Mouse (Mus musculus): ENCODE results near the gene Msto1.
"Not testable (repeated sequence)": the region's sequence is repeated elsewhere in the genome, so short reads cannot be mapped to it uniquely, and the experiment has no call there.

The Msto1 gene

DNA sequence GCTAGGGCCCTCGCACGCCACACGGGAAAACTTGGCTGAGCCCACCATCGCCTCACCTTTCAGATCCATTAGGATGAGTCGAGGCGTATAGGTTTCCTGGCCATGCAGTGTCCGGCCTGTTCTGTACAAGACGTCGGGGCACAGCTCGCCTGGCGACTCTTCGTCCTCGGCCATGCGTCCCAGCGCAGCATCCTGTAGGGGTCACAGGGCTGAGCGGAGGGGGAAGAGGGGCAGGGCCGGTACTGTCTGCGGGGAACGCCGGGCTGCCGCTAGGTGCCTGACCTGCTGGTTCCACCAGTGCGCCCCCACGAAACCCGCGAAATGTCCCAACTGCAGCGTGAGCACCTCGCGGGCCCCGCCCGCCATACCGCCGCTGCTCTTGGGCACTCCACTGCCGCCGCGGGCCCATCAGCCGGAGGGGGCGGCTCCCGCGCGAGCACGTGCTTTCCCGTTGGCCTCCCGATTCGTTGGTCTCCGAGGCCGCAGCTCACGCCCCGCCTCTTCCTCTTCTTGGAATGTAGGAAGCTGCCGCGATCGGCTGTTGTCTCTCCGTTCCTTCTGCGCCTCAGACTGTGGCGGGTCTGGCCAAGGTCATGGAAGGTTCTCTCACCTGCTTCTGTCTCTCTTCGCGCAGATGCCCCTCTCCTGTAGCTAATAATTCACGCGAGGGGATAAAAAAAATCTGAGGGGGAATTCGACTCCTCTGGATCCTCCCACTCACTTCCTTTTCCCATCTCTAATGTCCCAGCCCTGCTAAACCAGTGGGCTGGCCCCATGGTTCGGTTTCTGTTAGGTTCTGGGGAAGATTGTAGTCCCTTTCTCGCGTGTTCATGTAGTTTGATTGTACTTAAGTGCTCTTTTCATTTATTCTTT lies at the start of gene Msto1:
Gene Msto1, minus strand, starts transcription at position 489 of the 873 bp plus-strand sequence.
- DNase-seq (ENCODE audit: low spot score in 2 of 2): peak; percentile 92 to 96

DNA sequence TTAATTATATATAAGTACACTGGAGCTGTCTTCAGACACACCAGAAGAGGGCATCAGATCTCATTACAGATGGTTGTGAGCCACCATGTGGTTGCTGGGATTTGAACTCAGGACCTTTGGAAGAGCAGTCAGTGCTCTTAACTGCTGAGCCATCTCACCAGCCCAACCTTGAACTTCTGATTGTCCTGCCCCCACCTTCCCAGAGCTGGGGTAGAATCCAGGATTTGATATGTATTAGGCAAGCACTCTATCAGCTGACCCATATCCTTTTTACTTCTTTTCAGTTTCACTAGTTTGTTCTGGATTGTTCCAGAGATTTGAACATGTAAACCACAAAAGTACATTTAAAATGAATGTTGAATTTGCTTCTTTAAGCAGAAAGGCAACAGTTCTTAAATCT lies 49.4 kb upstream of the Msto1 start:
- DNase-seq (ENCODE audit: low spot score in 2 of 2): not testable (repeated sequence)

DNA sequence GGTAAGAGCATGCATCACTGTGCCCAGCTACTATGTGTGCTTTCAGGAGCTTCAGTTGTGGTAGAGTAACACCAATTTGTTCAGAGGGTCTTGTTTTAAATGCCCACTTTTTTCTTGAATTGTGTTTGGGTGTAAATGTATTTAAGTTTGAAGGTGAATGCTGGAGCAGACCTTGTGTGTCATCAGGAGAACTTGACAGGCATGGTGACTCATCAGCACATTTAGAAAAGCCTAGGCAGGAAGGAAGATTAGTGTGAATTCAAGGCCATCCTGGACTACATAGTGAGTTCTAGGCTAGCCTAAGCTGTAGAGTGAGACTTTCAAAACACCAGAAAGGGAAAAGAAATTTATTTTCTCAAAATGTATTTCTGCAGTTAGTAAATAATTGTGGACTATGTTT lies 39.9 kb upstream of the Msto1 start:
- DNase-seq (ENCODE audit: low spot score in 2 of 2): no peak

DNA sequence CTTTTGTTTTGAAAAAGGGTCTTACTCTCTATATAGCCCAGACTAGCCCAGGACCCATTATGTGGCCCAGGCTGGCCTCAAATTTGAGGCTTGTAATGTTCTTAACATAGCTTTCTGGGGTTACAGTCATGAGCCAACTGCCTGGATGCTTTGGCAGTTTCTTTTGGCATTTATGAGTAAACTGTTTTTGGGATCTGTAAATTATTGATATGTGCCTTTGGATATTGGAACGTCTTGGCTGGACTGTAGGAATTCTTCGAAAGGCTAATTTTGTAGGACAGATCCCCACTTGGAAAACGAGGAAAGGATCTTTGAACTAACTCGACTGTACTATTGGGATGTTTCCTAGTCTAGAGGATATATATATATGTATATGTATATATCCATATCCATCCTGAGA lies 39.4 kb upstream of the Msto1 start:
- no peak for DNase-seq (ENCODE audit: low spot score in 2 of 2)

DNA sequence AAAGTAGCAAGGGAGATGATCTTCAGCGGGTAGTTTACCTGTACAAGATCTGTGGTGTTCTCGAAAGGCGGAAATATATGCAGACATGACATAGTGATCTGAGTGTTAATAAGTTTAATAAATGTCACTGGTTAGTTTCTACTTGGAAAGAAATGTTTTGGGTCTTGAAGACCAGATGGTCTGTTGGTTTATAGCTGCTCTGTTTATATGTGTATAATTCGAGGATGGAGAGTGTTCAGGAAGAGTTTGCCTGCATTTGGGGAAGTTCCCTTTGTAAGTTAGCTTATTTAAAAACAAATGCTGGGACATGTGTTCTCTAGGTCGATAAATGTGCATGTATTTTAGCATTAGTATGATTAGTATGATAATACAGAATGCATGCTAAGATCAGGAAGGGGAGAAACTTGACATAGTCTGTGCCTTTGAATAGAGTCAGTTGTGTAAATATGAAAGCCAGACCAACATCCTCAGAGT lies 37.6 kb upstream of the Msto1 start:
- DNase-seq (ENCODE audit: low spot score in 2 of 2): no peak

DNA sequence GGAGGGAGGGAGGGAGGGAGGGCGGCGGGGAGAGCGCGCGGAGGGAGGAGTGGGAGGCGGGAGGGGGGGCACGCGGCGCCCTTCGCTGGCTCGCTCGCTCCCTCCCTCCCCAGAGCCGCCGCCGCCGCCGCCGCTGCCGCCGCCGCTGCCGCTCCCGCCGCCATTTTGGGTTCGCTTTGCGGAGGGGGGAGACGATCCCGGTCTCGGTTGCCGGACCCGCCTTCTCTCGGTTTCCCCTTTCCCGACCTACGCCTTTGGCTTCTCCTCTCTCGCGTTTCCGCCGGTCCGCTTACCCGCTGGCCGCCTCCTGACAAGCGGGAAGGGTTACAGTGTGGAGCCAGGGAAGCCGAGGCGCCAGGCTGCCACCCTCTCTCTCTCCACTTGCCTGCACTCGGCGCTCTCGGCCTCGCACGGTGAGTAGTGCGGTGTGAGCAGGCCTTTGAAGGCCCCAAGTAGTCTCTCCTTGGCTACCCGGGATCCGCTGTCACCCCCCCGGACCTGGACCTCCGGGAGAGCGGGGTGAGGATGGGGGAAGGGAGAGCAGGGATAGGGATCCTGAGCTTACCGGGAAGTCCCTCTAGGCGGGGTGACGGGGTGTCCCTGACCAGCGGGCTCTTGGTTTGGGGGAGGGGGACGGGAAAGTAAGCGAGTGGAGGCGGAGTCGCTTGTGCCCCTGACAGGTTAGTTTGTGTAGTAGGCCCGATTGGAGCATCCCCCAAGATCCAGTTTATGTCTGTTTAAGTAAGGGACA lies 37.0 kb upstream of the Msto1 start, which contains the start of the genes Ash1l and Dap3:
Gene Ash1l, plus strand, starts transcription at position 47 of the 751 bp plus-strand sequence.
Gene Dap3, minus strand, starts transcription at position 606 of the 751 bp plus-strand sequence.
- peak; percentile 77 to 90 for DNase-seq (ENCODE audit: low spot score in 2 of 2)

DNA sequence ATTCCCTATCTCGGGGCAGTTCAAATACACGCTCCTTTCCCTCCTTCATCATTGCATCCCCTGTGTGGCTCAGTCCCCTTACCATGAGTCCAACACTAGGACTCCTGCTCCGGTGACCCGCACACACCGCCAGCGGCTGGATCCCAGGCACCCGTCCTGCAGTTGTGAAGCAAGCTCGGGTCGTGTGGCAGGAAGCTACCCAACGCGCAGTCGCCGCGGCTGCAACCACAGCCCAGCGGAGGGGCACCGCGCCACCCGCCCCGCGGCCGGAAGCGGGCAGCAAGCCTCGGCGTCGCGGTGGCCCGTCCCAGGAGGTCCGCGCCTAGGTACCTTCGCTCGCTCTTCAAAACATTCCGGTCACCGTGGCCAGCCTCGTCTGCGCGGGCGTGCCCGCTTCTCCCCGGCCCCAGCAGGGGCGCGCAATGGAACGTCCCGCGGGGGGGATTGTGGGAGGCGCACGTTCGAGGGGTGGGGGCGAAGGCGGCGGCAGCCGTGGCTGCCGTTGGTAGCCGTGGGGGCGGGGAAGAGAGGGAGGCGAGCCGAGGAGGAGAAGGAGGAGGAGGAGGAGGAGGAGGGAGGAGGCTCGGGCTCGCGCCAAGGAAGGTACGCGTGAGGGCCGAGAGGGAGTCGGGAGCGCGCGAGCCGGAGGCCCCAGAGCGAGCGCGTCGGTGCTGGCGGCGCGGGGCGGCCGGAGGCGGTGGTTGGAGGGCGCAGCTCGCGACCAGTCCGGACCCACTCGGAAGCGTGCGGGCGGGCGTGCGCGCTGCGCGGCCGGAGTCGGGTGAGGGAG lies 36.2 kb upstream of the Msto1 start:
- peak; percentile 89 to 93 for DNase-seq (ENCODE audit: low spot score in 2 of 2)

DNA sequence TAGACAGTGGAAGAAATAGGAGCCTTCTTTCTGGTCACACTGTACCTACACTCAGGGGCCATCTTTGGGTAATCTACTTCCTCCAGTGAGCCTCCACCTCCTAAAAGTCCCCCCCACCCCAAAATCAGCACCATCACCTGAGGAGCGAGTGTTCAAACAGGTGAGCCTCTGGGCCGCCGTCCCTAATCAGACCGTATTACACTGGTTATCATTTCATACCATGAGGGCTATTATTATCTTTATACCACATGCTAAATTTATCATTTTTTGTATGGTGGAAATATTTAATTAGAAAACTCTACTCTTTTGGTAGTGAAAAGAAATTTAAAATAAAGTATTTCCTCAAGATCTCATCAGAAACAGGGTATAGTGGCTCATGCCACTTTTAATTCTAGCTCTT lies 30.3 kb upstream of the Msto1 start:
- DNase-seq (ENCODE audit: low spot score in 2 of 2): no peak

DNA sequence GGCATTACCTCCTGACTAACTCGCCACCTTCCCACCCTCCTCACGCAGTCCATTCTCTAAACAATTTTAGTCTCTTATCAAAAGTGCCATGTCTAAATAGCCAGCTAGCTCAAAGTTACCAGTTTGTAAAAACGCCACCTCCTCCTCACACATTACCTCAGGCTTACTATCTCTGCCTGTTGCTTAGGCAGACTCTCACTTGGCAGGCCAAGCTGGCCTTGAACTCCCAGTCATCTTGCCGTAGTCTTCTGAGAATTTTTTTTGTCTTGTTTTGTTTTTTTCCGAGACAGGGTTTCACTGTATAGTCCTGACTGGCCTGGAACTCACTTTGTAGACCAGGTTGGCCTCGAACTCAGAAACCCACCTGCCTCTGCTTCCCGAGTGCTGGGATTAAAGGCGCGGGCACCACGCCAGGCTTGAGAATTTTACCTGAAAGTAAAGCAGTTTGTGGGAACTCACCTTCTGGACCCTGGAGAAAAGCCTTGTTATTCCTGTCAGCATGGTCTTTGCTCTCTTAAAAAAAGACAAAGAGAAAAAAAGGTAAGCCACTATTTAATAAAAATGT lies 28.6 kb upstream of the Msto1 start:
- no peak for DNase-seq (ENCODE audit: low spot score in 2 of 2)

DNA sequence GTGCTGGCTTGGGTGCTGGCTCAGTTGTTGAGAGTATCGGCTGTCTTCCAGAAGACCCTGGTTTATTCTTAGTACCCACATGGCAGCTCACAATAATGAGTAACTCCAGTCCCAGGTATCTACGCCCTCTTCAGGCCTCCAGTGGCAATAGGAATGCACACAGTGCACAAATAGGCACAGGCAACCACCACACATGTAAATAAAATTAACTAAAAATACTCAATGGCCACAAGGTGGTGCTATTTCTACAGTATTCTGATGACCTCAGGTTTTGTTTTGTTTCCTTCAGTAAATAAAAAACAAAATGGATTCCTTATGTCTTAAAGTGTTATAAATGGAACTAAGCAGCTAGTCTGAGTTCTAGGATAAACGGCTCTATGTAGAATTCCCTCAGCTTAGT lies 25.9 kb upstream of the Msto1 start:
- DNase-seq (ENCODE audit: low spot score in 2 of 2): no peak

DNA sequence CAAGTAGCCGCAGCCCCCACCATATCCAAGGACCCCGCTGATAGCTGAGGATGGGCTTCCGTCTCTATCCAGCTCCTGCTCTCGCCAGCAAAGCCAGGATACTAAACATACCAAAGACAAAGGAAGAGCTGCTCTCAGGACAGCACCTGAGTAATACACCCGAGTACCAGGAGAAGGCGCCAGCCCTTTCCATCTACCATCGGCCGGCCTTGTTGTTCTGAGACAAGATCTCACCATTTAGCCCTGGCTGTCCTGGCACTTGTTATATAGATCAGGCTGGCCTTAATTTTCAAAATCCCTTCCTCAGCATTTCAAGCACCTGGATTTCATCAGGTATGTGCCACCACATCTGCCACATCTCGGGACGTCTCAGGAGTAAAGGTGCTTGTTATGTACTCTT lies 25.3 kb upstream of the Msto1 start:
- no peak for DNase-seq (ENCODE audit: low spot score in 2 of 2)

DNA sequence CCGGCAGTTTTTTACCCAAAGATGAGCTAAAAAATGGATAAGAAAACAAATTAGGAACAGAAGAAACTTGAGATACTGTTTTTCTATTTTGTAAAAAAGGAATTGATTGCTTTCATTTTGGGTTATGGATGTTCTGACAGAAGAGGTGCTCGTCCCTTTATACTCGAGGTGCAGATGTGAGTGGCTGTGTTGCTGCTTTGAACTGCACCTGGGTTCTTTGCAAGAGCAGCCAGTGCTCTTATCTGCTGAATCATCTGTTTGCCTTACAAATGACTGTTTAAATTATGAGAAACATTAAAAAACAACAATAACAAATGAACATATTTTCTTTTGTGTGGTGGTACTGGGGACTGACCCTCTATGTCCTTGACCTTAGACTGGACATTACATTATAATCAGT lies 15.7 kb upstream of the Msto1 start:
- no peak for DNase-seq (ENCODE audit: low spot score in 2 of 2)

DNA sequence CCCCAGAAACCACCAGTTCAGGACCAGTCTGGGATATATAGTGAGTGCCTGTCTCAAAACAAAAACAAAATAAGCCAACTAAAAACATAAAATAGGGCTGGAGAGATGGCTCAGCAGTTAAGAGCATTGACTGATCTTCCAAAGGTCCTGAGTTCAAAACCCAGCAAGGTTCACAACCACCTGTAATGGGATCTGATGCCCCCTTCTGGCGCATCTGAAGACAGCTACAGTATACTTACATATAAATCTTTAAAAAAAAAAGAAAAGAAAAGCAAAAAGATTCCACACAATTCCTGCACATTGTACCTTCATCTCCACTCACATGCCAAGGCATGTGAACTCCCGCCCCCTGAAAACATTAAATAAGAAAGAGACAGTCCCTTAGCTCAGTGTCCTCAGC lies 11.9 kb upstream of the Msto1 start:
- DNase-seq (ENCODE audit: low spot score in 2 of 2): no peak

DNA sequence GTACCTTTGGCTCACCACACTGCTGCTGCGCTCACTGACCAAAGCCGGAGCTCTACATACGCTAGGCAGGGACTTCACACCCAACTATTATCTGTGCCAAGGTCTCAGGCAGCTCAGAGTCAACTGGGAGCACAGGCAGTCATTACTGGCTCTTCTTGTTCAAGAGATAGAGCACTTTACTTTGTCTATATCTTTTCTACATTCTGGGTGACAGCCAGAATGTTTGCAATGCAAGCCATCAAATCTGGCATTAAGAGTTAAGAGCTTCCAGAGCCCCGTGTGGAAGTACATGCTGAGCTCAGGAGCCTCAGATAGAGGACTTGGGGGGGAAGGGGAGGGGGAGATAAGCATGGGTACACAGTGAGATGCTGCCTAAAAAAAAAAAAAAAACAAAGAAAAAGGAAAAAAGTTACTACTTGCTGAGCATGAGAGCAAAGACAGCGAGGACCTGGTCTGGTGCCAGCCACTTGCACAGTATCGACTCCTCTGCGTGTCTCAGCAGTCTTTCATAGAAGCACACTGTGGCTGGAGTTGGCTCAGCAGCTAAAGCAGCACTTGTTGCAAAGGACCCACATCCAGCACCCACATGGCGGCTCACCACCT lies 10.3 kb upstream of the Msto1 start:
- no peak for DNase-seq (ENCODE audit: low spot score in 2 of 2)

DNA sequence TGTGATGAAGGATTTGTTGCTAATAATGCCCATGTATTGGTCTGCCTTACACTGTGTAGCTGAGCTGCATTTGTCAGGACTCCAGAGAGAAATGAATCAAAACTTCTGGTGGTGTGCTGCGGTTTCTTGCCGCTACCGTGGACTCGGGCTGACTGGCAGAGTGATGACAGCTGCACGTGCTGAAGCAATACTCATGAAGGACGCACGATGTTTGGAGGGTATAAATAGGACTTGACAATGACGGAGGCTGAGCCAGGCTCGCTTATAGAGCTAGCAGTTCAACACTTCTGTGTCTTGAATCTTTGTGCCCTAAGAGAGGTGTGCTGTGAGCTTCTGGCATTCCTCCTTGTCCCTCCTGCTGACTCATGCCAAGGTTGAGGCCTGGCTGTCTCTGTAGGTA lies 7.6 kb upstream of the Msto1 start:
- DNase-seq (ENCODE audit: low spot score in 2 of 2): no peak

DNA sequence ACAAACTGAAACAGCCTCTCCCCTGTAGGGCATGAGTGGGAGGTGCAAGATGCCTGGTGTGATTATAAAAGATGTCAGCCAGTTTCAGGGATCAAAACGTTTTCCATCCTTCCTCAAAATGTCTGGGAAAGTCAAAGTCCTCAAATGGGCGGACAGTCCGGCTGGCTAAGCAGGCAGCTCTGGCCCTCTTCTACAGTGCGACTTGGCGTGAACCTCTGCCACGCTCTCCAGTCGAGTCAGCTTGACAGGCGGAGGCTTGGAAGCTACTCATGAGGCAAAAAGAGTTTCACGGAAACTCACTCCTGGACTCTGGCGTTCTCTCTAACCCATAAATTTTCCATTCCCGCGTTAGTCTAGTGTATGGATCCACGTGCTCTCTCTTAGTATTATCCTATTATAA lies 5.2 kb upstream of the Msto1 start:
- DNase-seq (ENCODE audit: low spot score in 2 of 2): no peak

DNA sequence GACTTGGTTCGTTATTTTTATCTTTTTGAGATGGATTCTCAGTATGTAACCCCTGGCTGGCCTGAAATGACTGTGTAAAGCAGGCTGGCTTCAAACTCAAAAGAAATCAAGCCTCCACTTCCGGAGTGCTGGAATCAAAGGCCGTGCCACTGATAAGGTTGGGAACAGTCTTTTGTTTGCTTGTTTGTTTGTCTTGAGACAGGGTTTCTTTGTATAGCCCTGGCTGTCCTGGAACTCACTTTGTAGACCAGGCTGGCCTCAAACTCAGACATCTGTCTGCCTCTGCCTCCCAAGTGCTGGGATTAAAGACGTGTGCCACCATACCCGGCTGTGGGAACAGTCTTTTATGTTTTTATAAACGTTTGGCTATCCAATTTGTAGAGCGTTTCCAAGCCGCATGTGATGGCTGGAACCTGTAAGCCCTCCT lies 598 bp upstream of the Msto1 start:
- DNase-seq (ENCODE audit: low spot score in 2 of 2): no peak

DNA sequence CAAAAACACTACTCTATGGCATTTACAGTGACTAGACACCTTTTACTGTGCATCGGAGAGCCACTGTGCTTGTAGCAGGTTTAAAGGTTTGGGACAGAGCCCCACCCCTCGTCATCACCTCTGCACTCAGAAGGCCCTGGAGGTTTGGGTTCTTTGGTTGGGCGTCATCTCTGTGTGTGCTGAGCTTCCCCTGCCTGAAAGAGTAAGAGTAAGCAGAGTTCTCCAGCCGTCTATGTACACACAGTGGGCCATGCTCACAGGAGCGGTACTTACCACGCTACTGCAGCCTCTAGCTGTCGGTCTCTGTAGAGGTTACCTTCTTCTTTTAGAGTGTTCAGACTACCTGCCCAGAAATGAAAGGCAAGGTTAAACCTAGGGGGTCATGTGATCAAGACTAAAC lies 1.2 kb downstream of the Msto1 start:
- DNase-seq (ENCODE audit: low spot score in 2 of 2): no peak

DNA sequence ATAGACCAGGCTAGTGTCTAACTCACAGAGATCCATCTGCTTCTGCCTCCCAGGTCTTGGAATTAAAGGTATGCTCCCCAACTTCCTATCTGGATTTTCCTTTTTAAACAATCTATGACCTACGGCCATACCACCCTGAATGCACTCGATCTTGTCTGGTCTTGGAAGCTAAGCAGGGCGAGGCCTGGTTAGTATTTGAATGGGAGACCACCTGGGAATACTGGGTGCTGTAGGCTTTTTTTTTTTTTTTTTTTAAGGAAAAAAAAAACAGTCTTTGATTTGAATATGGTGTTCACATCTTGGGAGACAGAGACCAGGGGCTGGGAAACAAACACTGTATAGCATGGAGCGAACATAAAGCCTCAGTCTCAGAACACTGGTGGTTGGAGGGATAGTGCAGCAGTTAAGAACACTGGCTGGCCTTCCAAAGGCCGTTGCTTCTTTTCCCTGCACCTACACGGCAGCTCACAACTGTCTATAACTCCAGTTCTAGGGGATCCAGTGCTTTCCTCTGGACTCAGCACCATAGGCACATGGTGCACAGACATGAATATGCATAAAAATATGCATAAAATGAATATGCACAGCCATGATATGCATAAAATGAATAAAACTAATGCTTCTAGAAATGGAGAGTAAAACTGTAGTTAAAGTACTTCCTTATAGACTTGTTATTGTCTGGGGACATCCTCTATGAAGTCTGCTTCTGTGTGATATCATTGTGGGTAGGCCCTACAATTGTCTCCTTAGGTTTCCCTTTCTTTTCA lies 7.2 kb downstream of the Msto1 start:
- no peak for DNase-seq (ENCODE audit: low spot score in 2 of 2)

DNA sequence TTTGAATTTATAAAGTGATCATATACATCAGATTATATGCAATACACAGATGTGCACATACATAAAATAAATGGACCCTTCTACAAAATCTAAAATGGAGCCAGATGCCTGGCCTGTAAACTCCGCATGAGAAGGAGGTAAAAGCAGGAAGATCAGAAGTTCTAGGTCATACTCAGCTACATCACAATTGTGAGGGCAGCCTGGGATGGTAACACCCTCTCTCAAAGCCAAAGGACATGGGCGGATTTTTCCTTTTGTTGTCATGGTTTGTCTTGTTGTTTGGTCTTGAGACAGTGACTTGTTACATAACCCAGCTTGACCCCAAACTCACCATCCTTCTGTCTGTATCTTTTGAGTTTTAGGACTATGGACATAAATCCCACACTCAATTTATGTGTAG lies 8.1 kb downstream of the Msto1 start:
- DNase-seq (ENCODE audit: low spot score in 2 of 2): no peak

Measured in spleen, postnatal 4 days (tissue).